Mouse (Mus musculus) midbrain, embryonic 12.5 days (tissue): ENCODE measurements around the gene Ramac. TPM values are rescaled to one million over a fixed set of nuclear protein-coding genes. Genes with fewer than 3 reads are reported as not detected.
A peak's percentile ranks its signal among the peaks of the same experiment; 100 is the strongest.

Experiments
- ATAC-seq: fragments of 200-750 bp; cut with Nextera tagmentation; 2 replicates; pipeline ENCODE4 v1.8.0; 2017; ENCODE audit warnings: low read depth, moderate TSS enrichment, moderate library complexity; ENCODE audit not compliant: low FRiP score
- H3K27ac ChIP-seq: fragments of 300-500 bp; sonication (generic); replicated peaks from 2 replicates; pipeline ENCODE4 v1.5.1; 2016; ENCODE audit warnings: mild to moderate bottlenecking
- H3K27me3 ChIP-seq: fragments of 300-500 bp; sonication (generic); 2 replicates; pipeline ENCODE4 v1.6.1; 2016; ENCODE audit warnings: mild to moderate bottlenecking
- H3K36me3 ChIP-seq: fragments of 300-500 bp; sonication (generic); 2 replicates; pipeline ENCODE4 v1.6.1; 2016
- H3K4me1 ChIP-seq: fragments of 300-500 bp; sonication (generic); 2 replicates; pipeline ENCODE4 v1.6.1; 2016
- H3K4me2 ChIP-seq: fragments of 300-500 bp; sonication (generic); replicated peaks from 2 replicates; pipeline ENCODE4 v1.6.1; 2016; ENCODE audit warnings: mild to moderate bottlenecking, moderate library complexity
- H3K4me3 ChIP-seq: fragments of 300-500 bp; sonication (generic); 2 replicates; pipeline ENCODE4 v1.5.1; 2016; ENCODE audit warnings: mild to moderate bottlenecking
- H3K9ac ChIP-seq: fragments of 300-500 bp; sonication (generic); replicated peaks from 2 replicates; pipeline ENCODE4 v1.6.1; 2016; ENCODE audit warnings: mild to moderate bottlenecking, moderate library complexity
- H3K9me3 ChIP-seq: fragments of 300-500 bp; sonication (generic); 2 replicates; pipeline ENCODE4 v1.6.1; 2016; ENCODE audit warnings: mild to moderate bottlenecking
- WGBS: fragments of 180-500 bp; shearing (Covaris S2); methylation state at CpG from one replicate; pipeline ENCODE4 v1.1.7; 2016; 5-methylcytosine and 5-hydroxymethylcytosine counted together
- polyA plus RNA-seq: library from polyadenylated mRNA; unstranded; fragments of >200 nt; fragmentation: Nextera tagmentation; extraction: Ambion mirVana; gene quantifications from 2 replicates; pipeline ENCODE4 v1.2.1, GENCODE M21; 2016

Ramac gene
- polyA plus RNA-seq, 1 experiment from 2014 or later, result 135 TPM

DNA sequence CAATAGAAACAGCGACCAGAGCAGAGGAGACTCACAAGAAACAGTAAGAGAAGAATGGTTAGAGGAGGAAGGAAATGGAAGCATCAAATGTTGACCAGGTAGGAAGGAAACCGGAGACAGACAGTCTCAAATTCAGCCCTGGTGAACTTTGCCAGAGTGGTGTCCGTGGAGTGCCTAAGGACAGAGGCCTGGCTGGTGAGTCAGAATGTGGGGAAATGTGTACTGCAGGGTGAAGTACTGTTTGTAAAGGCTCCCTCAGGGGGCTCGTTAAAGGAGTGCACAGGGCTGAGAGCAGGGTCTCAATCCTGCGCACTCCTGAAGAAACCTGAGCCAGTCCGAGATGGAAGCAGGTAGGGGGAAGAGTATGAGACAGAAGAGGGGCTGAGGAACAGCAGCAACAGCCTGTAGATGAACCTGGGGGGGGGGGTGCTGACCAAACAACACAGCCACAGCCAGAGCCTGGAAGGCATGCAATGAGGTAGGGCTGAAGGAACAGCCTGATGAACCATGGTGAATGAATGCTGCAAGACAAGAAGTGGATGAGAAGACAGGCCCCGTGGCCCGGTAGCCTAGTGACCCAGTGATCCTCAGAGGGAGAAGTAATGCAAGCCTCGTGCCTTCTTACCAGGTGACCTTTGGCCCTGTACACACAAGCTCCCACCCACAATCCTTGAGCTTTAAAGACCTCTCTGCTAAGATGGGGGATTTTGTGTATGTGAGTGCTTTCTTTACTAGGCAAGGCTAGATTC is 27.3 kb upstream of the Ramac start:
- Histone ChIP-seq H3K9me3 (no peaks in the 10 kb centered on the region), H3K27ac (no peak overlapping the region), H3K27me3 (no peaks in the 10 kb centered on the region), H3K36me3 (no peaks in the 10 kb centered on the region), H3K9ac (no peak overlapping the region), H3K4me2 (no peak overlapping the region), H3K4me1 (no peaks in the 10 kb centered on the region), H3K4me3 (no peak overlapping the region)
- no peak for ATAC-seq
- 68% methylated on average over 9 of the region's 9 CpGs for WGBS

DNA sequence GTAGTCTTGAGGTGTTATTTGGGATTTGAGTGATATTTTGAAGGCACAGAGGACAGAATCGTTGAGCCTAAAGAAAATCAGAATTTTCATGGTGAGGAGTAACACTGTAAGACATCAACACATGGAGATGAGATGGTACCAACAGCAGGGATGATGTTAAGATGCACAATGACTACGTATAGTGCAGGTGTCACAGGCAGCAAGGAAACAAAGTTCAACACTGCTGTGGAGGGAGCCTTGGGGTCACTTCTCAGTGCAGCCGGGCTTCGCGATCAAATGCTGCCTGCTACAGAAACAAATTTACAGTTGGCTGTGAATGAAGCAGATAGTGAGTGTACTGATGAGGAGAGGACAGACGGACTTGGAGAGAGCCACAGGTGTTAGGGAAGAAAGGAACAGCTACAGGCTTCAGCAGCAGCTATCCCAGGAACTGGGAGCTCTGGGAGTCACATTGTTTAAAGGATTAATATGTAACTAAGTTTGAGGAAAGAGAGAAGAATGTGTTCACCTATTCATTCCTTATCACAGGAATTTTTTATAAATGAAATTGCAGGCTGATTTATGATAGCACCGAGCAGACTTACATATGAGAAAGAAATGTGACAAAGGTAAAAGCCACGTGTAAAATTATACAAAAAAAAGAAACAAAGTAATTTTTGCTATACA is 23.9 kb upstream of the Ramac start:
- H3K36me3 ChIP-seq, result no peaks in the 10 kb centered on the region
- no peaks in the 10 kb centered on the region for H3K4me1 ChIP-seq
- no peak for ATAC-seq
- WGBS, result 87% methylated on average over 8 of the region's 8 CpGs
- H3K4me2 ChIP-seq, result no peak overlapping the region
- H3K9ac ChIP-seq, result no peak overlapping the region
- H3K4me3 ChIP-seq, result no peak overlapping the region
- H3K9me3 ChIP-seq, result no peaks in the 10 kb centered on the region
- no peak overlapping the region for H3K27ac ChIP-seq
- no peaks in the 10 kb centered on the region for H3K27me3 ChIP-seq

DNA sequence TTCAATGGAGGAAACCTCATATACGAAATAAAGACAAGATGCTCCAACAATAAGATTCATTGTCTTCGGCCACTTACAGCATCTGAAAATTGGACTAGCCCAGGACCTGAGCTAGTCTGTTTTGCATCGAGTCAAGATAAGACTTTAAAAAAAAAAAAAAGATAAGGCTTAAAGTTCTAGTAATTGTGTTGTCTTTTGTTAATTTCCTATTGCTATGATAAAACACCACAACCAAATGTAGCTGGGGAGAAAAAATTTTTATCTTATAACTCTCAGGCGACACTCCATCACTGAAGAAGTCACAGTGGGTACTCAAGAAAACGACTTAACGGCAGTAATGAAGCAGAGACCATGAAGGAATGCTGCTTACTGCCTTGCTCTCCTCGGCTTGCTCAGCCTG is 22.7 kb upstream of the Ramac start:
- Histone ChIP-seq H3K27ac (no peak overlapping the region), H3K9ac (no peak overlapping the region), H3K4me2 (no peak overlapping the region), H3K36me3 (no peaks in the 10 kb centered on the region), H3K9me3 (no peaks in the 10 kb centered on the region), H3K27me3 (no peaks in the 10 kb centered on the region), H3K4me1 (no peaks in the 10 kb centered on the region), H3K4me3 (no peak overlapping the region)
- no peak for ATAC-seq
- whole genome bisulfite sequencing, result 92% methylated on average over 7 of the region's 7 CpGs

DNA sequence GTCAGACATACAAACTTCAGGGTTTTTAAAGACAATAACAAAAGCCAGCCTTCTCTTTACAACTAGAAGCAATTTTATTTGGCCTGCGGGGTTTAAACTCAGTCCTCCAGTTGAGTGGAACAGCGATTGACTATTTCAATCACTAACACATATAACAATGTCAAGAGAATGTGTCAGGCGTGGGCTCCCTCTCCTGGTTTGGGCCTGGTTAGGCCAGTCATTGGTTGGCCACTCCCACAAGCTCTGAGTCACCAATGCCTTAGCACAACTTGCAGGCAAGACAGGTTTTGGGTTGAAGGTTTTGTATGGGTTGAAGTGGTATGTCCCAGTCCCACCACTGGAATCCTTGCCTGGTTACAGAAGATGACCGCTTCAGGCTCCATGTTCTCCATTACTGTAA is 18.6 kb upstream of the Ramac start:
- no peak overlapping the region for H3K27ac ChIP-seq
- H3K9ac ChIP-seq, result no peak overlapping the region
- H3K27me3 ChIP-seq, result no peaks in the 10 kb centered on the region
- no peak overlapping the region for H3K4me2 ChIP-seq
- no peak for ATAC-seq
- 76% methylated on average over 4 of the region's 4 CpGs for WGBS
- H3K4me1 ChIP-seq, result no peaks in the 10 kb centered on the region
- no peaks in the 10 kb centered on the region for H3K36me3 ChIP-seq
- no peaks in the 10 kb centered on the region for H3K9me3 ChIP-seq
- H3K4me3 ChIP-seq, result no peak overlapping the region

DNA sequence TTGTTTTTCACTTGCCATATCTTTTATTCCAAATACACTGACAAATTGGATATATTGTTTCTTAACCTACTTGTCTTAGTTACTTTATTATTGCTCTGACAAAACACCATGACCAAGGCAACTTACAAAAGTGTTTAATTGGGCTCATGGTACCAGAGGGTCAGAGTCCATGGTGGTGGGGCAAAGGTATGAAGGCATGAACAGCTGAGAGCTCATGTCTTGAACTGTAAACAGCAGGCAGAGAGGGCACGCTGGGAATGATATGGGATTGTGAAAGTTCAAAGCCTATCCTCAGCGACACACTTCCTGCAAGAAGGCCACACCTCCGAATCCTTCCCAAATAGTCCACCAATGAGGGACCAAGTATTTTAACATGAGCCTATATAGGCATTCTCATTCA is 14.8 kb upstream of the Ramac start:
- H3K36me3 ChIP-seq, result no peaks in the 10 kb centered on the region
- WGBS, result 82% methylated on average over 3 of the region's 3 CpGs
- no peak overlapping the region for H3K4me3 ChIP-seq
- H3K9me3 ChIP-seq, result no peaks in the 10 kb centered on the region
- no peak overlapping the region for H3K9ac ChIP-seq
- H3K27ac ChIP-seq, result no peak overlapping the region
- no peaks in the 10 kb centered on the region for H3K4me1 ChIP-seq
- ATAC-seq, result no peak
- H3K4me2 ChIP-seq, result no peak overlapping the region
- H3K27me3 ChIP-seq, result no peaks in the 10 kb centered on the region

DNA sequence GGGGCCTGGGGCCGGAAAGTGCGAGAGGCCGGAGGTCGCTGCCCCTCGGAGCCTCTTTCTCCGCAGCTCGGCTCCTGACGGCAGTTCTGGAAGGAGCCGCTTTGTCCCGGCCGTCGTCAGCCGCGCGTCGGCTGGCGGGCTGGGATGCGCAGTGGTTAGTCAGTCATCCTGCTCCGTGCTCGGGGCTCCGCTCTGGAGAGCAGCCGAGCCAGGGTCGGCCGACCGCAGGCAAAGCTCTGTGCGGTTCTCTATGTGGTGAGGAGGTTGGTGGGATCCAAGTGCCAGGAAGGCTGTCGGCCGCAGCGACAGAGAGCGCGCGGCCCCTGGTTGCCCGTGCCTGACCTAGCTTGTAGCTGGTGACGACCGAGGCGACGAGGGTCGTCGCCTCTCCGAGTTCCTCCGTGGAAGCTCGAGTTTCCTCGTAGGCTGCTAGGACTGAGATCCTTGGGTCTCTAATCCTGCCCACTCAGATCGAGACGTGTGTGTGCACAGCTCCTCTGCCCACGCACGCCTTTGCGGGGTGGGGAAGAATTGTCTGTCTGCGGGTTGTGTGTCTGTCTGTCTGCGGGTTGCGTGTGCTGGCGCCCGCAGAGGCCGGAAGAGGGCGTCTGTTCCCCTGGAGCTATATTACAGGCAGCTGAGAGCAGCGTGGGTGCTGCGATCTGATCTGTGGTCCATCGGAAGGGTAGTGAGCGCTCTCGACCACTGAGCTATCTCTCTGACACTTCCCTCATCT is 553 bp downstream of the Ramac start:
- Histone ChIP-seq H3K27ac (peak overlapping the region; percentile 89), H3K9ac (peak overlapping the region; percentile 92), H3K9me3 (no peaks in the 10 kb centered on the region), H3K4me2 (peak overlapping the region; percentile 94), H3K36me3 (no peaks in the 10 kb centered on the region), H3K4me1 (peaks cover 16% of the 10 kb centered on the region), H3K27me3 (no peaks in the 10 kb centered on the region), H3K4me3 (peak overlapping the region; percentile 96)
- peak; percentile 72 for ATAC-seq
- WGBS, result 3% methylated on average over 60 of the region's 60 CpGs

DNA sequence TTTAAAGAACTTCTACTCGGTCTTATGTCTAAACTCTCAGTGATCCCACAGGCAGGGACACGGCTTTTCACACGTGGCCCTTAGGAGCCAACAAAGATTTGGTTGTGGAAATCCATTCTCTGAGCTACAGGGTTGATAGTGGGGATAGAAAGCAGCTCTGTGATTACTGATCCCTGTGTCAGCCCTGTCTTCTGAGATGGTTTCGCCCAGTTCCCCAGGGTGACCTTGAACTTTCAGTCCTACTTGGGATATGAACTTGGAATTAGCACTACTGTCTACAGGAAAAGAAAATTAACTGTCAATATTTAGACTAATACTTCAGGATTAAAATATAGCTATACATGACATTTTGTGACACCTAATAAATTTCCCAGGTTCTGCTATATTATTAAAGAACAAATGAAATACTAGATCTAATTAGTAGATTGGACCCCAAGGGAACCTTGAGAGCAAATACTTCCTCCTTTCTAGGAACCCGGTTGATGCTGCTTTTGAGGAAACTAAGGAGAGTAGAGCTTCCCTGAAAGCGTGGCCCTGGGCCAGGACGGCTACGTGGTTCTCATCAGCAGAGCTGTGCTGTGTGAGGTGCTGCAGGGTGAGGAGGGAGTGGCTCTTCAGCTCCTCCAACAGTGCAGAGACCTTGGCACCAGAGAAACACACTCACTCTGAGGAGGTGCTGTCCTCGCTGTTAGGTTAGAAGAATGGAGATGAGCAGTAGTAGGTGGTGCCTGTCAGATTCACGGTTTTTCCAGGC is 10.2 kb downstream of the Ramac start:
- no peaks in the 10 kb centered on the region for H3K27me3 ChIP-seq
- H3K4me2 ChIP-seq, result no peak overlapping the region
- WGBS, result 88% methylated on average over 10 of the region's 10 CpGs
- no peak overlapping the region for H3K9ac ChIP-seq
- H3K4me1 ChIP-seq, result no peaks in the 10 kb centered on the region
- H3K36me3 ChIP-seq, result peaks cover 3% of the 10 kb centered on the region; the same call in 1 of the 2 replicates
- H3K9me3 ChIP-seq, result no peaks in the 10 kb centered on the region
- ATAC-seq, result no peak
- no peak overlapping the region for H3K4me3 ChIP-seq
- no peak overlapping the region for H3K27ac ChIP-seq

DNA sequence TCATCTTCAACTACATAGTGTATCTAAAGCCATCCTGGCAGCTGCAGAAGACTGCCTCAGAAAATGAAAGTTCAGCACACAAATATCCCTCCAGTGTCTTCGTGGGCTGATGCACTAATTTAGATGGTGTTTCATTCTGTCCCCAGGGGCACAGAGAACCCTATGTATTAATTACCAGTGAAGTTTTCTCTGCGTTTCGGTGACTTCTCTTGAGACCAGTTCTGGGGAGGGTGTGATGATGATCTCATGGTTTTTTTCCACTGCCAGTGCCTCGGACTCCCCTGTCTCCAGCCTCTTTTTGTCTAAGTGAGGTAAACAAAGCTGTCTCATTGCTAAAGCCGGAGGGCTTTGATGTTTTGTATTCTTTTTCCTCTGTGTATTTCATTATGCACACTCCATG is 12.6 kb downstream of the Ramac start:
- 75% methylated on average over 5 of the region's 5 CpGs for WGBS
- Histone ChIP-seq H3K9me3 (peaks cover 1% of the 10 kb centered on the region; the same call in 1 of the 2 replicates), H3K4me3 (no peak overlapping the region), H3K4me2 (no peak overlapping the region), H3K27me3 (no peaks in the 10 kb centered on the region), H3K9ac (no peak overlapping the region), H3K27ac (no peak overlapping the region), H3K36me3 (peaks cover 11% of the 10 kb centered on the region), H3K4me1 (no peaks in the 10 kb centered on the region)
- ATAC-seq, result no peak

DNA sequence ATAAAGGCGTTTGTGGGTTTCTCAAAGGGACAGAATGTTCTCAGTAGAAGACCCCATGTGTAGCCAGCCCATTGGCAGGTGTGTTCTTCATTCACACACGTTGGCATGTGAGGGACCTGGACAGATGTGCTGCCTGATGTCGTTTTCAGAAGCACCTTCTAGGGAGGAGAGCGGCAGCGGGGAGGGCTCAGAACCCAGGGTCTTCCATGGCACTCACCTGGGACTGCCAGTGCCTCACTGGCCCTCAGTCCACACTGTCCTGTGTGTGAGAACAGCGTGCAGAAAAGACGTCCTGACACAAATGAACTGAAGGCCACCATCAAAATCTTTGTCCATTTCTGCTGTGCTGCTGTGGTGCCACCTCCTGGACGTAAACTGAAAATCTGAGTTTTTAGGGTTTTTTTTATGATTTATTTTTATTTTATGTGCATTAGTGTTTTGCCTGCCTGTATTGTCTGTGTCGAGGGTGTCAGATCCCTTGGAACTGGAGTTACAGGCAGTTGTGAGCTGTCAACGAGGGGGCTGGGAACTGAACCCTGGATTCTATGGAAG is 15.0 kb downstream of the Ramac start:
- Histone ChIP-seq H3K27me3 (no peaks in the 10 kb centered on the region), H3K9me3 (peaks cover 5% of the 10 kb centered on the region; the same call in 1 of the 2 replicates), H3K4me3 (no peak overlapping the region), H3K4me1 (no peaks in the 10 kb centered on the region), H3K4me2 (no peak overlapping the region), H3K9ac (no peak overlapping the region), H3K27ac (no peak overlapping the region), H3K36me3 (peaks cover 31% of the 10 kb centered on the region)
- ATAC-seq, result no peak
- WGBS, result 80% methylated on average over 10 of the region's 10 CpGs

DNA sequence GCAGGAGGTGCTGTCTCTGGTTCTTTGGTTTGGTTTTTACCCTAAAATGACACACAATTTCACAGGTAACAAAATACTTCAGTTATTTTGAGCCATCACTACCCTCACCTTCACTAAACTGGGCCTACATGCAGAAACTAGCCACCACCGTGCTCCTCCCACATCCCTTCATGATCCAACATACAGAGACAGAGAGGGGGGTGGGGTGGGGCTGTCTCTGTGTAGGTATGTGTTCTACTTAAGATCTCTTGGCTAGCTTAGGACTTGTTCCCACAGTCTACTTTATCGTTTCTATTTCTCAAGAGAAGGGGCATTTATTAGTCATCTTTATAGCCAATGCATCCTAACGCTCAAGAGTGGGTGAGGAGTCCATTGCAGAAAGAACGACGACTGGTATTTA is 25.8 kb downstream of the Ramac start:
- H3K36me3 ChIP-seq, result peaks cover 31% of the 10 kb centered on the region
- no peak for ATAC-seq
- peak overlapping the region; percentile 99 for H3K27ac ChIP-seq
- H3K9ac ChIP-seq, result peak overlapping the region; percentile 72
- H3K4me2 ChIP-seq, result peak overlapping the region; percentile 73
- H3K4me3 ChIP-seq, result peak overlapping the region; percentile 62
- H3K4me1 ChIP-seq, result peaks cover 12% of the 10 kb centered on the region
- H3K27me3 ChIP-seq, result no peaks in the 10 kb centered on the region
- no peaks in the 10 kb centered on the region for H3K9me3 ChIP-seq
- WGBS, result 6% methylated on average over 5 of the region's 5 CpGs

DNA sequence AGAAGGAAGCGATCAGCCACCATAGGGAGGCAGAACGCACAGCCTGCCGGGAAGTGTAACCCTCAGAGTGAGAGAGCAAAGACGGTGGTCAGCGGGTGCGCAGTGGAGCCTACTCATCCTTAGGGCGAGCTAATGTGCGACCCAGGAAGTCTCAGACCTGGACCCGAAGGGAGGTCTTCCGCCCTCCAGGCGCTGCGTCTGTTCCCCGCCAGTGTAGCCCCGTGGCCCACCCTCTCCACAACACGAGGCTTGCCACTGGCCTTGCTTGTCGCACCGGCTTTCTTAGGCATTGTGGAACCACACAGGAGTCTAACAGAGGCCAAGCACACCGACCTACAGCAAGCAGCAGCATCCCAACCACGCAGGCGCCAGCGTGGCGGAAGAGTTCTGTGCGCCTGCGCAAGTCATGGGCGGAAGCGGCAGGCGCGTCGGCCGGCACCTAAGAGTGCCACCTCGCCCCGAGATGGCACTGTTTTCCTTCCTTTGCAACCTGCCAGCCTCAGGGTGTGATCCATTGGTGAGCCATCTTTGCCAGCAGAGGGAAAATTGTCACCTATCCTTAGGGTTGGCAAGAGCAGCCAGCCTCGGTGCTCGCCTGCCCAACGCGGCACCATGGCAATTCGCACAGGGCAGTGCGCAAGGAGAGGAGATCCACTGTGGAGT is 26.5 kb downstream of the Ramac start, which contains the start of gene 3110040N11Rik:
3110040N11Rik (minus strand) TSS at position 384 of the 663 bp plus-strand sequence.
- H3K4me1 ChIP-seq, result peaks cover 12% of the 10 kb centered on the region
- WGBS, result under 1% methylated on average over 38 of the region's 38 CpGs
- ATAC-seq, result peak; percentile 94

More for the DNA sequence above, 26.5 kb downstream of the Ramac start, which contains the start of gene 3110040N11Rik:
- Histone ChIP-seq H3K27me3 (no peaks in the 10 kb centered on the region), H3K4me2 (peak within 1 kb of the TSS; percentile 73), H3K9ac (peak within 1 kb of the TSS; percentile 72), H3K4me3 (peak within 1 kb of the TSS; percentile 62), H3K36me3 (peaks cover 36% of the 10 kb centered on the region), H3K27ac (peak within 1 kb of the TSS; percentile 99), H3K9me3 (no peaks in the 10 kb centered on the region)
